Mouse (Mus musculus) erythroblast, embryonic 14.5 days (primary cell): ENCODE data around the gene Brf1. TPM values are rescaled to one million over a fixed set of nuclear protein-coding genes. Genes with fewer than 3 reads are reported as not detected.

Source experiments
- H3K27me3 ChIP-seq: 2 replicates; pipeline ENCODE4 v1.6.1; 2012; ENCODE audit warnings: inconsistent platforms; ENCODE audit not compliant: control insufficient read depth
- H3K36me3 ChIP-seq: 2 replicates; pipeline ENCODE4 v1.6.1; 2012; ENCODE audit warnings: mild to moderate bottlenecking, inconsistent platforms; ENCODE audit not compliant: control insufficient read depth
- H3K4me1 ChIP-seq: 2 replicates; pipeline ENCODE4 v1.6.1; 2012; ENCODE audit warnings: inconsistent platforms; ENCODE audit not compliant: control insufficient read depth
- H3K4me3 ChIP-seq: replicated peaks from 2 replicates; pipeline ENCODE3; 2012; ENCODE audit warnings: moderate library complexity, mild to moderate bottlenecking, inconsistent platforms
- H3K9me3 ChIP-seq: 2 replicates; pipeline ENCODE4 v1.6.1; 2012; ENCODE audit warnings: low read length, inconsistent platforms, mixed read lengths; ENCODE audit not compliant: control insufficient read depth
- GATA1 ChIP-seq: IDR thresholded peaks from 2 replicates; pipeline ENCODE4 v1.6.1; 2012; ENCODE audit warnings: low read length, inconsistent platforms, mixed read lengths
- TAL1 ChIP-seq: IDR thresholded peaks from 3 replicates; pipeline ENCODE4 v1.6.1; 2012; ENCODE audit warnings: low read length, inconsistent platforms, mixed read lengths
- polyA plus RNA-seq: library from polyadenylated mRNA; stranded (reverse); fragments of >175 nt; gene quantifications from 2 replicates; pipeline ENCODE4 v1.2.3, GENCODE M21; 2012

The Brf1 gene
- polyA plus RNA-seq, 1 experiment: 3.6 TPM

DNA sequence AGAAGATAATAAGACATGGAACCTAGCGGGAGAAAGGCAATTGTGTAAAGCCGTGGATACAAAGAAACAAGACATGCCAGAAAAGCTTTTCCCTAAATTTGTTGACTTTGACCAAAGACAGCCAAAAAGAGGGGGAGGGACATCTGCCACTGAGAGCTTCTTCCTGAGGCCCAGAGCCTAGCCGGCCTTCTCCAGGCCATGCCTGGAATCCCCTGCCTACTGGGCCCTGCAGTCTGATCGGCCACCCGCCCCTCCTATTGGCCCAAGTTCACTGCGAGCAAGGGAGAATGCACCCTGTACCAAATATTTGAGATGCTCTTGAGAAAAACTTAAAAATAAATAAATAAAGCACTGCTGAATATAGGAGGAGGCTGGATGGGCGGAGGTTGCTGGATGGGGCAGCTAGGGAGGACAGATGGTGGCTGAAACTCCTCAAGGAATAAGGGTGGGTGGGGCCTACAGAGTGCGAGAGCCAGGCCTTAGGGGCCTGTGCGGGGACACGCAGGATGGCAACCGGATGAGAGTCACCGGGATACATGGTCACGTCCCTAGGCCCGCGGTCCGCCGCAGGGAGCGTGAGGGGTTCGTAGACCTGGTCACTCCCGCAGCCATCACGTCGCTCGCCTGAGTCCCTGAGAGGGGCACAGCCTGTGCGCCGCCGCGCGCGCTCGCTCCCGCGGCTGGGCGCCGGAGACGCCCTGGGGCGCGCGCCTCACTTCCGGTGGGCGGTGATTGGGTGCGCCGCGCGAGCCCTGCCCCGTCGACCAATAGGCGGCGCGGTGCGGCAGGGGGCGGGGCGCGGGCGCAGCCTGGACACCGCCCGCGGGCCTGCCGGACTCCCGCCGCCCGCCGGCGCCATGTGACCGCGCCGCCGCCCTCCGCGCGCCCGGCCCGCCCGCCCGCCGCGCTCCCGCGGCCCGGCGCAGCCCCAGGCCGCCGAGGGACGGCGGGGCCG, 13.4 kb upstream of the Brf1 start, which contains the start of gene Pacs2:
TSS of gene Pacs2 (plus strand) at position 905 of the 955 bp plus-strand sequence.
- Histone ChIP-seq H3K9me3 (no peaks in the 10 kb centered on the region), H3K4me1 (peaks cover 58% of the 10 kb centered on the region), H3K27me3 (no peaks in the 10 kb centered on the region), H3K36me3 (peaks cover 25% of the 10 kb centered on the region), H3K4me3 (peak within 1 kb of the TSS; percentile 84)
- no peak for TF ChIP-seq TAL1
- TF ChIP-seq GATA1: no peak

DNA sequence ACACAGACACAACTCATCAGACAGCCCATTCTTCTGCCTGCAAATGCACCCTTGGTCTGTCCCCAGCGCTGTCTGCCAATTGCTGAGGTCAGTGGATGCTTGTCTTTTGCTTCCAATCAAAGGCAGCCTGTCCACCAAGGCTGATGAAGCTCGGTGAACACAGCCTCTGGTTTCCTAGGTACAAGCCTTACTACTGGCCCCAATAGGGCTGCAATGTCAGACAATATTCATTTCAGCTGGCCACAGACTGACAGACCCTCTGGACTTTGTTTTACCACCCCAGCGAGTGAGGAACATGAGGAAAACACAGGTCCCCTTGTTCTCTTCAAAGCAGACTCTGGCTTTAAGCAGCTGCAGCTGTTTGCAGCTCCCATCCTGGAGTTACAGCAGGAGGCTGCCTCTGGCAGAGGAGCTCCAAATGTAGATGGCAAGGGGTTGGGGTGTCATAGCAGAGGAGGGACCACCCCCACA, 12.6 kb upstream of the Brf1 start:
- H3K27me3 ChIP-seq: no peaks in the 10 kb centered on the region
- H3K9me3 ChIP-seq: no peaks in the 10 kb centered on the region
- H3K4me1 ChIP-seq: peaks cover 51% of the 10 kb centered on the region
- peaks cover 17% of the 10 kb centered on the region for H3K36me3 ChIP-seq
- H3K4me3 ChIP-seq: peak overlapping the region; percentile 84
- TF ChIP-seq TAL1: no peak
- TF ChIP-seq GATA1: no peak

DNA sequence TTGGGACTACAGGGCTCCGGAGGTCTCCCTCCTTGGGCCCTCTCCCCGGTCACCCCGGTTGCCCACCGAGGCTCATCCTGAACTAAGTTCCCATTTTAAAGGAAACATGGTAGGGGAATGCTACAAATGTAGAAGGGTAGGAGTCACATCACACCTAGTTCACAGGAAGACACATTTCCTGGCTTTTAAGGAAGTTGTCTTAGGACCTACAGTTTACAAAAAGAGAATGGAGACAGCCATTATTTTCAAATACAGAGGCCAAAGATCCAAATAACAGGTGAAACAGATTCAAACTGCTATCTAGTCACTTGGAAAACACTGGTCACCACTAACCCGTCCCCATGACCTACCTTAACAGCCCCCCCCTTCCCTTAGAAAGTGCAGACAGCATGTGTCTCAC, 11.9 kb upstream of the Brf1 start:
- H3K27me3 ChIP-seq: no peaks in the 10 kb centered on the region
- peaks cover 13% of the 10 kb centered on the region for H3K36me3 ChIP-seq
- TF ChIP-seq TAL1 (no peak), GATA1 (no peak)
- no peaks in the 10 kb centered on the region for H3K9me3 ChIP-seq
- no peak overlapping the region for H3K4me3 ChIP-seq
- peaks cover 45% of the 10 kb centered on the region for H3K4me1 ChIP-seq

DNA sequence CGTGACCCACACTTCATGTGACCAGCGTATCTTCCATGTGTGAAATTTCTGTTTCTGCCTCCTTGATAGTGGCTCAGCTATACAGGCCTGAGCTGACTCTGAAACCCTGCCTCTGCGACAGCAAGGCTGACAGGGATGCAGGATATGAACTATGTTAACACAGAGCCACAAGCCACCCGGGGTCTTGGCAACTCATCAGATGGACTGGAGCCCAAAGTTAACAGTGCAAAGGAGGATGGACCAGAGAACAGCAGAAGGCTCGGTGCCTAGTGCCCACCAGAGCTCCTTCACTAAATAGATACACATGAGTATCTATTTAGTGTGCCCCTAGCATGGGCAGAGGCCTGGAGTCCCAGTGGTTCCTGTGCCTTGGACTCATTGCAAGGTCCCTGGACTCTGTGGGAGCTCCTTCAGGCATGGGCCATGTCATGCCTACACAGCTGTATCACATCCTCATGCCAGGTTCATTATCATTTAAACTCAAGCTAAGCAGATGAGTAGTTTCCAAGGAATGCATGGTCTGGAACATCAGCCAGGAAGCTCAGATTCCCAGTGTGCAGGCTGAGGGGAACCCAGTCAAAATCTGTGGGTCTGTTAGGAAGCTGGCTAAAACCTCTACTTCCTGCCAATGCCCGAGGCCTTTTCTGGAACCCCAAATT, 11.3 kb upstream of the Brf1 start:
- no peaks in the 10 kb centered on the region for H3K9me3 ChIP-seq
- peaks cover 40% of the 10 kb centered on the region for H3K4me1 ChIP-seq
- peaks cover 9% of the 10 kb centered on the region for H3K36me3 ChIP-seq
- no peaks in the 10 kb centered on the region for H3K27me3 ChIP-seq
- H3K4me3 ChIP-seq: no peak overlapping the region
- TF ChIP-seq GATA1 (no peak), TAL1 (no peak)

DNA sequence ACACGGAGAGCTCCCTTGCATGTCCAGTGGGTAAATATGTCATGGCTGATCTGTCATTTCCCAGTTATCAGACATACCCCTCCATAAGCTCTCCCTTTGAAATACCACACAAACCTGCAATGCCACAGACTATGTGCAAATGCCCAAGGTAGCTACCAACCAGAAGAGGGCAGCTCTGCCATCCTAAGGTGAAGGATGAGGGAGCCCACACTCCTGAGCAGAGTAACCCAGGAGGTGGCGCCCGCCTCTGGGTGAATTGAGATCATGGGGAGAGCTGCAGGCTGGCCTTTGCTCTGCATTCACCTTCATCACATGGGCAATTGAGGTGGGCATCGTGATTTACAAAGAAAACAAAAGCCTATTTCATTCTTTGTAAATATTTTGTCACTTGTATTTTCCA, 4.5 kb upstream of the Brf1 start:
- no peak for TF ChIP-seq TAL1
- TF ChIP-seq GATA1: no peak
- Histone ChIP-seq H3K36me3 (no peaks in the 10 kb centered on the region), H3K9me3 (no peaks in the 10 kb centered on the region), H3K4me1 (peaks cover 15% of the 10 kb centered on the region), H3K27me3 (peaks cover 21% of the 10 kb centered on the region), H3K4me3 (no peak overlapping the region)

DNA sequence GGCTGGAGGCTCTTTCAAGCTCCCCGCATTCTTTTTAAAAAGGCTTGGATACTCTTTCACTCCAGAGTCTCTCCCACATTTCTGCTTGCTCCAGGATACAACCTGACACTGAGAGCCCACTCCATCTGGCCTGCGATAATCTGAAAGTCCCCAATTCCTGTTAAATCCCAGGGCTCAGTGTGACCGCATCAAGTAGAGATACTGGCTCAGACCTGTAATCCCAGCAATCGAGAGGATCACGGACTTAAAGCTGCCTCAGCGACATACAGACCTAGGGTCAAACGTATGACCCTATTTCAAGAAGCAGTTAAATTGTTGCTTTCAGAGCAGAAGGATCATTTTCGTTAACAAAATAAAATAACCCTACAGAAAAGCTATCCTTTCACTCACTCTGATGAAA, 3.5 kb upstream of the Brf1 start:
- TF ChIP-seq TAL1: no peak
- no peak for TF ChIP-seq GATA1
- H3K36me3 ChIP-seq: no peaks in the 10 kb centered on the region
- H3K9me3 ChIP-seq: no peaks in the 10 kb centered on the region
- peaks cover 18% of the 10 kb centered on the region for H3K4me1 ChIP-seq
- no peak overlapping the region for H3K4me3 ChIP-seq
- peaks cover 21% of the 10 kb centered on the region for H3K27me3 ChIP-seq

DNA sequence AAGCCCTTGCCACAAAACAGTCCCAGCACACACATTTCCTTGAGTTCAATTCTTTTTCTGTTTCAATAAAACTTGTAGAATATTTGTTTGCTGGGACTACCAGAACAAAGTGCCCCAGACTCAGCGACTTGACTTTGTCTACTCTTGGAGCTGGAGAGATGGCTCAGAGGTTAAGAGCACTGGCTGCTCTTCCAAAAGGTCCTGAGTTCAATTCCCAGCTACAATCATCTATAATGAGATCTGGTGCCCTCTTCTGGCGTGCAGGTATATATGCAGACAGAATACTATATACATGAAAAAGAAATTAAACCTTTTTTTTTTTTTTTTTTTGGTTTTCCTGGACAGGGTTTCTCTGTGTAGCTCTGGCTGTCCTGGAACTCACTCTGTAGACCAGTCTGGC, 2.2 kb upstream of the Brf1 start:
- TF ChIP-seq GATA1 (no peak), TAL1 (no peak)
- H3K4me3 ChIP-seq: no peak overlapping the region
- H3K36me3 ChIP-seq: peaks cover 8% of the 10 kb centered on the region
- peaks cover 21% of the 10 kb centered on the region for H3K27me3 ChIP-seq
- H3K4me1 ChIP-seq: peaks cover 30% of the 10 kb centered on the region
- no peaks in the 10 kb centered on the region for H3K9me3 ChIP-seq

DNA sequence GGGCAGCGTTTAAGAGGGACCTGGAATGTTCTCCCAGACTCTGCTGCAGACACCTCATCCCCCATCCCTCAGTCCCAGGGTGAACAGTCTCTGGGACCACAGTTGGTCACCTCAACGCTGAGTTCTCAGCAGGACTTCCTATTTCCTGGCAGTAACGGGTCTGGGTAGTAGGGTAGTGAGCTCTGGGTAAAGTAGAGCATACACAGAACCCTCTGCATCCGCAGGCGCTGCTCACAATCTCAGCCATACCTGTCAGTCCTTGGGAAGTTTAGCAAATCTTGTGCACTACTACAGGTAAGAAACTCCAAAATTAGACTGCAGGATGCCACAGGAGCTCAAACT, 600 bp upstream of the Brf1 start:
- Histone ChIP-seq H3K4me3 (peak overlapping the region; percentile 87), H3K9me3 (no peaks in the 10 kb centered on the region), H3K4me1 (peaks cover 39% of the 10 kb centered on the region), H3K36me3 (peaks cover 23% of the 10 kb centered on the region), H3K27me3 (peaks cover 21% of the 10 kb centered on the region)
- TF ChIP-seq GATA1 (no peak), TAL1 (no peak)
